Mouse (Mus musculus) neural tube, embryonic 11.5 days (tissue): ENCODE measurements around the gene Rnf227. TPM values are rescaled to one million over a fixed set of nuclear protein-coding genes. Genes with fewer than 3 reads are reported as not detected.

Experiments
- ATAC-seq: fragments of 200-750 bp; cut with Nextera tagmentation; 2 replicates; pipeline ENCODE4 v1.8.0; 2017; ENCODE audit warnings: moderate number of reproducible peaks, mild to moderate bottlenecking, moderate TSS enrichment, moderate library complexity; ENCODE audit not compliant: insufficient read depth, low FRiP score, low TSS enrichment
- DNase-seq: peaks from one replicate; pipeline ENCODE4 v3.0.0-alpha.2; 2015; ENCODE audit warnings: low spot score
- H3K27ac ChIP-seq: fragments of 300-500 bp; sonication (generic); 2 replicates; pipeline ENCODE4 v1.5.1; 2014; ENCODE audit warnings: low read depth, mild to moderate bottlenecking, low read length
- H3K27me3 ChIP-seq: fragments of 300-500 bp; sonication (generic); 2 replicates; pipeline ENCODE4 v1.6.1; 2014; ENCODE audit warnings: mild to moderate bottlenecking, low read length, mixed read lengths; ENCODE audit not compliant: control insufficient read depth, insufficient read depth
- H3K36me3 ChIP-seq: fragments of 300-500 bp; sonication (generic); 2 replicates; pipeline ENCODE4 v1.6.1; 2014; ENCODE audit warnings: mild to moderate bottlenecking, low read length, moderate library complexity, mixed read lengths; ENCODE audit not compliant: control insufficient read depth, insufficient read depth
- H3K4me1 ChIP-seq: fragments of 300-500 bp; sonication (generic); 2 replicates; pipeline ENCODE4 v1.6.1; 2014; ENCODE audit warnings: low read length, mixed read lengths; ENCODE audit not compliant: control insufficient read depth, insufficient read depth
- H3K4me2 ChIP-seq: fragments of 300-500 bp; sonication (generic); 2 replicates; pipeline ENCODE4 v1.6.1; 2014; ENCODE audit warnings: low read depth, mild to moderate bottlenecking, moderate library complexity
- H3K4me3 ChIP-seq: fragments of 300-500 bp; sonication (generic); 2 replicates; pipeline ENCODE4 v1.5.1; 2014; ENCODE audit warnings: low read depth, low read length
- H3K9ac ChIP-seq: fragments of 300-500 bp; sonication (generic); 2 replicates; pipeline ENCODE4 v1.6.1; 2014; ENCODE audit warnings: mild to moderate bottlenecking, low read length
- H3K9me3 ChIP-seq: fragments of 300-500 bp; sonication (generic); 2 replicates; pipeline ENCODE4 v1.6.1; 2016; ENCODE audit warnings: low read length; ENCODE audit not compliant: control insufficient read depth
- WGBS: fragments of 180-500 bp; shearing (Covaris S2); extraction: QIAGEN DNeasy Blood & Tissue Kit; methylation state at CpG from one replicate; pipeline ENCODE4 v1.1.7; 2014; 5-methylcytosine and 5-hydroxymethylcytosine counted together
- polyA plus RNA-seq: library from polyadenylated mRNA; unstranded; fragments of >200 nt; fragmentation: Nextera tagmentation; extraction: Ambion mirVana; gene quantifications from 2 replicates; pipeline ENCODE4 v1.2.1, GENCODE M21; 2014

Gene Rnf227
- polyA plus RNA-seq, 1 experiment from 2014 or later, result 28.8 TPM

GRCm38 (mm10) chr11:69370817-69371215, 30.6 kb downstream of the Rnf227 start:
- H3K27me3 ChIP-seq, result no peaks in the 10 kb centered on the region
- ATAC-seq (no peak), DNase-seq (peak; percentile 13)
- peak overlapping the region; percentile 31; the same call in 1 of the 2 replicates for H3K9ac ChIP-seq
- WGBS, result 14% methylated on average over 9 of the region's 9 CpGs
- no peak overlapping the region for H3K4me3 ChIP-seq
- H3K9me3 ChIP-seq, result no peaks in the 10 kb centered on the region
- H3K4me2 ChIP-seq, result peak overlapping the region; percentile 33
- peak overlapping the region; percentile 76 for H3K27ac ChIP-seq
- peaks cover 33% of the 10 kb centered on the region for H3K4me1 ChIP-seq
- H3K36me3 ChIP-seq, result no peaks in the 10 kb centered on the region

GRCm38 (mm10) chr11:69371601-69372000, 31.3 kb downstream of the Rnf227 start:
- peak overlapping the region; percentile 33 for H3K4me2 ChIP-seq
- H3K27me3 ChIP-seq, result no peaks in the 10 kb centered on the region
- no peaks in the 10 kb centered on the region for H3K9me3 ChIP-seq
- ATAC-seq (no peak), DNase-seq (peak; percentile 18)
- H3K27ac ChIP-seq, result peak overlapping the region; percentile 76
- peaks cover 31% of the 10 kb centered on the region for H3K4me1 ChIP-seq
- peak overlapping the region; percentile 31 for H3K9ac ChIP-seq
- 21% methylated on average over 12 of the region's 12 CpGs for WGBS
- H3K4me3 ChIP-seq, result no peak overlapping the region
- no peaks in the 10 kb centered on the region for H3K36me3 ChIP-seq

GRCm38 (mm10) chr11:69372056-69372779, 32.0 kb downstream of the Rnf227 start:
- Histone ChIP-seq H3K36me3 (no peaks in the 10 kb centered on the region), H3K9me3 (no peaks in the 10 kb centered on the region), H3K27me3 (no peaks in the 10 kb centered on the region), H3K27ac (peak overlapping the region; percentile 76), H3K4me2 (peak overlapping the region; percentile 33), H3K4me1 (peaks cover 31% of the 10 kb centered on the region), H3K4me3 (no peak overlapping the region), H3K9ac (peak overlapping the region; percentile 24; the same call in 1 of the 2 replicates)
- ATAC-seq (no peak), DNase-seq (peak; percentile 17)
- 41% methylated on average over 12 of the region's 12 CpGs for WGBS

GRCm38 (mm10) chr11:69372780-69373170, 32.5 kb downstream of the Rnf227 start:
- H3K27me3 ChIP-seq, result no peaks in the 10 kb centered on the region
- no peak overlapping the region for H3K4me2 ChIP-seq
- H3K27ac ChIP-seq, result no peak overlapping the region
- H3K4me3 ChIP-seq, result no peak overlapping the region
- peak; percentile 8 for DNase-seq
- no peaks in the 10 kb centered on the region for H3K9me3 ChIP-seq
- no peak overlapping the region for H3K9ac ChIP-seq
- 68% methylated on average over 3 of the region's 3 CpGs for WGBS
- H3K4me1 ChIP-seq, result peaks cover 26% of the 10 kb centered on the region
- no peak for ATAC-seq
- H3K36me3 ChIP-seq, result no peaks in the 10 kb centered on the region

GRCm38 (mm10) chr11:69373223-69373965, 33.1 kb downstream of the Rnf227 start:
- no peak overlapping the region for H3K4me2 ChIP-seq
- H3K9ac ChIP-seq, result no peak overlapping the region
- H3K27me3 ChIP-seq, result no peaks in the 10 kb centered on the region
- H3K9me3 ChIP-seq, result no peaks in the 10 kb centered on the region
- WGBS, result 93% methylated on average over 16 of the region's 16 CpGs
- H3K36me3 ChIP-seq, result no peaks in the 10 kb centered on the region
- peaks cover 24% of the 10 kb centered on the region for H3K4me1 ChIP-seq
- H3K4me3 ChIP-seq, result no peak overlapping the region; the same call in 1 of the 2 replicates
- DNase-seq (peak; percentile 2), ATAC-seq (no peak)
- no peak overlapping the region for H3K27ac ChIP-seq

GRCm38 (mm10) chr11:69375646-69376045, 35.4 kb downstream of the Rnf227 start:
- Histone ChIP-seq H3K27me3 (no peaks in the 10 kb centered on the region), H3K9ac (no peak overlapping the region), H3K4me2 (no peak overlapping the region), H3K4me1 (peaks cover 17% of the 10 kb centered on the region), H3K36me3 (no peaks in the 10 kb centered on the region), H3K27ac (no peak overlapping the region), H3K9me3 (no peaks in the 10 kb centered on the region), H3K4me3 (no peak overlapping the region)
- DNase-seq (no peak), ATAC-seq (no peak)
- 93% methylated on average over 4 of the region's 4 CpGs for WGBS

- DNase-seq (peak; percentile 4), ATAC-seq (no peak)
- 82% methylated on average over 3 of the region's 3 CpGs for WGBS
These were observed 37.5 kb downstream of the Rnf227 start for GRCm38 (mm10) chr11:69377766-69378165.

GRCm38 (mm10) chr11:69379600-69379999, 39.3 kb downstream of the Rnf227 start:
- peak; percentile 7 for DNase-seq
- Histone ChIP-seq H3K4me3 (no peak overlapping the region), H3K27me3 (no peaks in the 10 kb centered on the region), H3K9me3 (no peaks in the 10 kb centered on the region), H3K9ac (no peak overlapping the region), H3K27ac (no peak overlapping the region), H3K4me2 (no peak overlapping the region), H3K36me3 (no peaks in the 10 kb centered on the region), H3K4me1 (no peaks in the 10 kb centered on the region)
- no peak for ATAC-seq
- WGBS, result 93% methylated on average over 3 of the region's 3 CpGs

More at GRCm38 (mm10) chr11:69377766-69378165, 37.5 kb downstream of the Rnf227 start:
- H3K4me1 ChIP-seq, result no peaks in the 10 kb centered on the region
- no peak overlapping the region for H3K4me3 ChIP-seq
- no peaks in the 10 kb centered on the region for H3K9me3 ChIP-seq
- no peak overlapping the region for H3K9ac ChIP-seq
- no peaks in the 10 kb centered on the region for H3K27me3 ChIP-seq
- no peak overlapping the region for H3K27ac ChIP-seq
- no peaks in the 10 kb centered on the region for H3K36me3 ChIP-seq
- no peak overlapping the region for H3K4me2 ChIP-seq
